14 mouse cellular contexts compared by ENCODE assay signal in genomic region chr15:31976461-31976860, GRCm38 (mm10).
"Had no signal": no experiment of that assay in that cellular context is flagged by ENCODE, and none has a peak within 500 bp of the region (broad histone marks: within the 10 kb centered on the region; RNA-seq: fewer than 3 reads in every experiment).

No protein-coding gene starts in this region.

- H3K9me3 ChIP-seq: liver, embryonic 13.5 days; midbrain, embryonic 15.5 days; neural tube, embryonic 12.5 days had no signal

- H3K27ac ChIP-seq: kidney, postnatal 0 days; left cerebral cortex, adult 2 months; liver, embryonic 13.5 days; macrophage; midbrain, embryonic 15.5 days; neural tube, embryonic 12.5 days; stomach, postnatal 0 days had no signal

- H3K9ac ChIP-seq: liver, embryonic 13.5 days; liver, postnatal 0 days; midbrain, embryonic 15.5 days; neural tube, embryonic 12.5 days had no signal

- H3K4me3 ChIP-seq: left cerebral cortex, adult 2 months; liver, embryonic 13.5 days; megakaryocyte, embryonic 14.5 days; midbrain, embryonic 15.5 days; neural tube, embryonic 12.5 days had no signal

- H3K4me1 ChIP-seq: liver, embryonic 13.5 days; megakaryocyte, embryonic 14.5 days; midbrain, embryonic 15.5 days; neural tube, embryonic 12.5 days had no signal

- H3K36me3 ChIP-seq: liver, embryonic 13.5 days; midbrain, embryonic 15.5 days; neural tube, embryonic 12.5 days had no signal

- ATAC-seq: liver, postnatal 0 days; midbrain, embryonic 15.5 days had no signal

- H3K27me3 ChIP-seq: liver, embryonic 13.5 days; megakaryocyte, embryonic 14.5 days; midbrain, embryonic 15.5 days; neural tube, embryonic 12.5 days had no signal

- H3K4me2 ChIP-seq: liver, embryonic 13.5 days; midbrain, embryonic 11.5 days; midbrain, embryonic 15.5 days; neural tube, embryonic 12.5 days had no signal

- DNase-seq: kidney, adult 9 months; kidney, postnatal 36 days; liver; liver, embryonic 13.5 days; liver, postnatal 0 days; thymus, postnatal 4 days had no signal
